Mouse (Mus musculus) liver, postnatal 0 days (tissue): Measurements from ENCODE around the gene Gns.

Source experiments
- CTCF ChIP-seq: sonication (generic); IDR thresholded peaks from 2 replicates; pipeline ENCODE4 v1.5.1; 2016; ENCODE audit warnings: antibody characterized with exemption, low read depth
- EP300 ChIP-seq: IDR thresholded peaks from 2 replicates; pipeline ENCODE4 v1.6.1; 2016; ENCODE audit warnings: antibody characterized with exemption, low read depth, mild to moderate bottlenecking

- TF ChIP-seq CTCF = no peak
- no peak for TF ChIP-seq EP300
Observed at GRCm38 (mm10) chr10:121376530-121377271, 11.8 kb downstream of the Gns start.
